Mouse (Mus musculus) natural killer cell, adult 2 months (primary cell): Measurements from ENCODE around the gene Tbc1d9b.
A peak's percentile ranks its signal among the peaks of the same experiment; 100 is the strongest.

ENCODE experiments used
- DNase-seq, 2 experiments: peaks; one replicate each; pipeline ENCODE4 v3.0.0; 2022; ENCODE audit warnings: low spot score in 2 of 2

The Tbc1d9b gene

GRCm38 (mm10) chr11:50210505-50211151, 79.4 kb downstream of the Tbc1d9b start, which contains the start of the genes Sqstm1 and Mgat4b:
Sqstm1 (minus strand) TSS chr11:50210827.
Mgat4b (plus strand) TSS chr11:50210890.
- DNase-seq: peak; percentile 88

DNA sequence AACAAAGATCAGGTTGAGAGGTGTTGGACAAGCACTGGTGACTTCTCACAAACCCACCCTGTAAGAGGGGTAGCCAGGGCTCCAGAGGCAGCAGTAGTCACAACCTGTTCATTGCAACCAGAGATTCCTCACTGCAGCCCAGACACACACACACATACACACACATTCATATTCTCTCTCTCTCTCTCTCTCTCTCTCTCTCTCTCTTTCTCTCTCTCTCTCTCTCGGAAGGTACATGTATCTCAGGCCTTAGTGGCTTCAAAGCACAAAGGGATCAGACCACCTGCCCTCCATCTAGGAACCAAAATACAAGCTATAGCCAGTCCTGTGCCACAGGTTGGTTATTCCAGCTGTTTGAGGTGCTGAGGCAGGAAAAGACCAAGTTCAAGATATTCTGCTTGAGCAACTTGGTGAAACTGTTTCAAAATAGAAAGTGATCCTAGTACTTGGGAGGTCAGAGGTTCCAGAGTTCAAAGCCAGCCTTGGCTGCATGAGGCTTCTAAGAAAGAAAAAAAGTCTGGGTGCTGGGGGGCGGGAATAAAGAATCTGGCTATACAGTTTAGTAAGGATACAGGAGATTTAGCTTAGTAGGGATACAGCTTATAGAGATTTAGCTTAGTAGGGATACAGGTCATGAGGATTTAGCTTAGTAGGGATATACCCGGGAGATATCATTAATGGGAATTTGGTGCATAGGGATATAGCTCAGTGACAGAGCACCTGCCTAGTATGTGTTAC, 80.3 kb downstream of the Tbc1d9b start:
- DNase-seq: no peak

DNA sequence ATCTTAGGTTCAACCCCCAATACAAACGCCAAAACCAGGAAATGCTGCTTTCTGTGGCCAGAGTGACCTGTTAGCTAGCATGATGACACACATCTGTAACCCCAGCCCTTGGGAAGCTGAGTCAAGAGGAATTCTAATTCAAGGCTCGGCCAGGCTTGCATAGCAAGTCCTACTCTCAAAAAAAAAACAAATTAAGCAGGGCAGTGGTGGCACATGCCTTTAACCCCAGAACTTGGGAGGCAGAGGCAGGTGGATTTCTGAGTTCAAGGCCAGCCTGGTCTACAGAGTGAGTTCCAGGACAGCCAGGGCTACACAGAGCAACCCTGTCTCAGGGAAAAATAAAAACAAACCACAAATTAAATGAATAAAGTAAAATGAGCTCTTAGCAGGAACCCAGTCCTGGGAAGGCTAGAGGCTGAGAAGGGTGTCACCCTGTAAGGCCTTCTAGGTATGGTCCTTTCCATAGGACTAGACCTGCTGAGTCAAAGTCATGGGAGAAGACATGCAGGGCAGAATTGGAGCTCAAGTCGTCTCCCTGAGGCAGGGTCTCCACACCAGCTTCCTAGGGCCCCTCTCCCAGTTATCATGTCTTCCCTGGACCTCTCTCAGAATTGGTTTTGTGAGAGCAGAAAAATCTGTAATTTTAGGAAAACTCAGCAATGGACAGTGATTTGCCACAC, 81.0 kb downstream of the Tbc1d9b start:
- DNase-seq: no peak

- peak; percentile 92 to 97 for DNase-seq
Measured at GRCm38 (mm10) chr11:50212848-50213758, 81.9 kb downstream of the Tbc1d9b start.

GRCm38 (mm10) chr11:50214631-50215030, 83.4 kb downstream of the Tbc1d9b start:
- DNase-seq: no peak

DNA sequence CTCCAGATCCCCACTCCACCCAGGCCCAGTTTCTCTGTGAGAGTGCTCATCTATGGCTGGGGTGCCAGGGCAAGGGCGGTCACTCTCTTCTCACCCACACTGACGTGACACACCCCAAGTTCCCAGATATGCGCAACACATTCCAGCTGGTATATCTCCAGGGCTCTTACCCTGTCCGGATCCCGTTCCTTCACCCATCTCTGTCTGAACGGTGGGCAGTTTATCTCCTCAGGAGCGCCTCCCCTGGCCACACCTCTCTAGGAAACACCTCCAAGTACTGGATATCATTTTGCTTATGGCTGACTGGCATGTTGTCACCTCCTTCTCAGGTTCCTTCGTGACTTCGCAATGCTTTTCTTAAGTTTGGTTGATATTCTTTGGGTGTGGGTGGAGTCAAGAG, 84.4 kb downstream of the Tbc1d9b start:
- DNase-seq: no peak

DNA sequence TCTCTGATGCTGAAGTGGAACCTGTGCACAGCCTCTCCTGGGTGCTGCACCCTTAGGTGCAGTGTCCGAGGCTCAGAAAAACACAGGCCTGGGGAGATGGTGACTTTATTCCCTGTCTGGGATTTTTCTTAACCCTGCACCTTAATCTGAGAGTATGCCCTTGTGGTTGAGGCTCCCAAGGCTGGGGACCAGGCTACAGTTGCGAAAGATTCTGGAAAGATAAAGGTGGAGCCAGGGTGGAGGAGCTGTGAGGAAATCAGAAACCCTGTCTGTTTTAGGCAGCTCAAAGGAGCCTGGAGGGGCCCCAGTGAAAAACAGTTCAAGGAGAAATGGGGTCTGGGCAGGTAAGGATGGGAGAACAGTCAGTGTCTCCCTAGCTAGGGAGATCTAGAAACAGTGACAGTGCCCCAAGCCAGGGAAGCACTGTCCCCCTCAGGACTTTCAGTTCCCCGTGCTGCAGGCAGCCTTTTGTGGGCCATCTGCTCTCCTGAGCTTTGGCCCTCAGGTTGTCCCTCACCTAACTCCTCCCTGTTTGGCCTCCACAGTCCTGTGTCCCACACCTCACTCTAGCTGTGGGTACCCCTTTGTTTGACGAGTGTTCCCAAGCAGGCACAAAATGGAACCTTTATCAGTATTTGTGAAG, 85.6 kb downstream of the Tbc1d9b start:
- DNase-seq: no peak

- no peak for DNase-seq
Measured at GRCm38 (mm10) chr11:50217811-50218210, 86.6 kb downstream of the Tbc1d9b start.

GRCm38 (mm10) chr11:50219833-50220232, 88.6 kb downstream of the Tbc1d9b start:
- no peak for DNase-seq
